Mouse (Mus musculus): ENCODE data around the gene Upp2.

- TF ChIP-seq CTCF (IDR thresholded peaks at IDR 0.05; ENCODE audit: low read depth, low read length) (no peak), POLR2A (IDR thresholded peaks at IDR 0.05; ENCODE audit: borderline replicate concordance, low read depth, low read length) (no peak)
Observed at GRCm38 (mm10) chr2:58527786-58528185, 39.3 kb upstream of the Upp2 start.

Measured in bone marrow macrophage, adult 2 months (primary cell).